Mouse (Mus musculus): Measurements from ENCODE around the gene Duox1.
A peak's percentile ranks its signal among the peaks of the same experiment; 100 is the strongest.
"Not testable (repeated sequence)": the region's sequence is repeated elsewhere in the genome, so short reads cannot be mapped to it uniquely, and the experiment has no call there.

Gene Duox1

GRCm38 (mm10) chr2:122311561-122311960 is 3.9 kb upstream of the Duox1 start:
- DNase-seq (ENCODE audit: low spot score): no peak

GRCm38 (mm10) chr2:122312722-122313417 is 2.6 kb upstream of the Duox1 start:
- peak; percentile 48 for DNase-seq (ENCODE audit: low spot score)

GRCm38 (mm10) chr2:122313536-122313935 is 1.9 kb upstream of the Duox1 start, which contains the start of gene Duoxa1:
Gene Duoxa1, minus strand, starts transcription at chr2:122313730.
- no peak for DNase-seq (ENCODE audit: low spot score)

- DNase-seq (ENCODE audit: low spot score): no peak
Measured at GRCm38 (mm10) chr2:122317384-122317783, 1.9 kb downstream of the Duox1 start.

GRCm38 (mm10) chr2:122323960-122324359 is 8.5 kb downstream of the Duox1 start:
- DNase-seq (ENCODE audit: low spot score): no peak

GRCm38 (mm10) chr2:122324586-122324985 is 9.1 kb downstream of the Duox1 start:
- no peak for DNase-seq (ENCODE audit: low spot score)

GRCm38 (mm10) chr2:122325361-122325760 is 9.9 kb downstream of the Duox1 start:
- no peak for DNase-seq (ENCODE audit: low spot score)

GRCm38 (mm10) chr2:122327986-122328385 is 12.5 kb downstream of the Duox1 start:
- DNase-seq (ENCODE audit: low spot score): no peak

GRCm38 (mm10) chr2:122330317-122330716 is 14.8 kb downstream of the Duox1 start:
- DNase-seq (ENCODE audit: low spot score): not testable (repeated sequence)

- no peak for DNase-seq (ENCODE audit: low spot score)
Measured at GRCm38 (mm10) chr2:122332222-122332621, 16.8 kb downstream of the Duox1 start.

GRCm38 (mm10) chr2:122334170-122334569 is 18.7 kb downstream of the Duox1 start:
- no peak for DNase-seq (ENCODE audit: low spot score)

- no peak for DNase-seq (ENCODE audit: low spot score)
Measured at GRCm38 (mm10) chr2:122337291-122337690, 21.8 kb downstream of the Duox1 start.

- no peak for DNase-seq (ENCODE audit: low spot score)
Measured at GRCm38 (mm10) chr2:122345106-122345893, 29.8 kb downstream of the Duox1 start.

- DNase-seq (ENCODE audit: low spot score): not testable (repeated sequence)
Measured at GRCm38 (mm10) chr2:122346164-122346563, 30.7 kb downstream of the Duox1 start.

GRCm38 (mm10) chr2:122347257-122347656 is 31.8 kb downstream of the Duox1 start:
- no peak for DNase-seq (ENCODE audit: low spot score)

GRCm38 (mm10) chr2:122348531-122349131 is 33.2 kb downstream of the Duox1 start:
- DNase-seq (ENCODE audit: low spot score): peak; percentile 79

- DNase-seq (ENCODE audit: low spot score): no peak
Measured at GRCm38 (mm10) chr2:122349136-122349785, 33.8 kb downstream of the Duox1 start.

GRCm38 (mm10) chr2:122351156-122351930 is 35.9 kb downstream of the Duox1 start:
- no peak for DNase-seq (ENCODE audit: low spot score)

GRCm38 (mm10) chr2:122351931-122352329 is 36.5 kb downstream of the Duox1 start:
- no peak for DNase-seq (ENCODE audit: low spot score)

- DNase-seq (ENCODE audit: low spot score): no peak
Measured at GRCm38 (mm10) chr2:122352992-122353391, 37.5 kb downstream of the Duox1 start.

GRCm38 (mm10) chr2:122353765-122354164 is 38.3 kb downstream of the Duox1 start:
- no peak for DNase-seq (ENCODE audit: low spot score)
